Mouse (Mus musculus): Measurements from ENCODE around the gene Herpud1.

Herpud1 gene

DNA sequence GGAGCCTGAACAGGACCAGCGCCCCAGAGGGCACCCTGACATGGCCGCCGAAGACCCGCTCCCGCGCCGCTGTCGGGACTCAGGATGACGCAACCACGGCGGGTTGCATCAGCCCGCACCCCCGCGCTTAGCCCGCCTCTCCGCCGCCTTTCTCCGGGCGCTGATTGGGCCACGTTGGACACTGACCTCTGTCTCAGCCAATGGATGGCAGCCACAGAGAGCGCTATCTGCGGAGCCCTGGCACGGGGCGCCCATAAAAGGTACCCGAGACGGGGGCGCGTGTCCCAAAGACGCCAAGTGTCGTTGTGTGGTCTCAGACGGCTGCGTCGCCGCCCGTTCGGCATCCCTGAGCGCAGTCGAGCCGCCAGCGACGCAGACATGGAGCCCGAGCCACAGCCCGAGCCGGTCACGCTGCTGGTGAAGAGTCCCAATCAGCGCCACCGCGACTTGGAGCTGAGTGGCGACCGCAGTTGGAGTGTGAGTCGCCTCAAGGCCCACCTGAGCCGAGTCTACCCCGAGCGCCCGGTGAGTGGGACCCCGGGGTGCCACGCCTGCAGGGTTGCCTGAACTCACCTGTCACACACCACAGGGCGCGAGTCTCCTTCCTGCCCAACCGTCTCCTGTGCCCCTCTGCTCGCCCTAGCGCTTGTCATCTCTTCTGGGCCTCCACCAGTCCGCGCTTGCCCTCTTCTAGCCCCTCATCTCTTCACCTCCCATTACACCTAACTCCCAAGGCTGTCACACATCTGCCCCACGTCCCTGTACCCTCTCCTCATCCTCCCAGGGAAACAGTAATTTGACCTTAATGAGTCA is at the start of gene Herpud1:
TSS of gene Herpud1 (plus strand) at position 225 of the 813 bp plus-strand sequence.
- peak; percentile 97 for DNase-seq (ENCODE audit: low spot score in 2 of 2)

DNA sequence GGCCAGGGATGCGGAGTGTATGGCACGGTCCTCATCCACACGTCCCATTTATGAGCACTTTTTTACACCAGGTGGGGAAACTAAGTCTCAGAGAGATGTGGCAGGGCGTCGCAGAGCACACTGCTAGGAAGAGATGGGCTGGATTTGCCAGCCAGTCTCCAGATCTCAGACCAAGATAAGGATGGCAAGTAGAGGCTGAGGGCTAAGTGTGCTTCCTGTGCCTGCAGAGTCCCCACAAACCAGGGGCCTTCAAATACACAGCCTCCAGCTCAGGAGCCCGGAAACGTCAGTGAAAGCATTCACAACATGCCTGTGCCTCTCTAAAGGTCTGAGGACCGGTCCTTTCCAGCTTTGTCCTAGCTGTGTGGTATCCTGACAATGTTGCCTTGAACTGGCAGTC is 48.7 kb upstream of the Herpud1 start:
- no peak for DNase-seq (ENCODE audit: low spot score in 2 of 2)

DNA sequence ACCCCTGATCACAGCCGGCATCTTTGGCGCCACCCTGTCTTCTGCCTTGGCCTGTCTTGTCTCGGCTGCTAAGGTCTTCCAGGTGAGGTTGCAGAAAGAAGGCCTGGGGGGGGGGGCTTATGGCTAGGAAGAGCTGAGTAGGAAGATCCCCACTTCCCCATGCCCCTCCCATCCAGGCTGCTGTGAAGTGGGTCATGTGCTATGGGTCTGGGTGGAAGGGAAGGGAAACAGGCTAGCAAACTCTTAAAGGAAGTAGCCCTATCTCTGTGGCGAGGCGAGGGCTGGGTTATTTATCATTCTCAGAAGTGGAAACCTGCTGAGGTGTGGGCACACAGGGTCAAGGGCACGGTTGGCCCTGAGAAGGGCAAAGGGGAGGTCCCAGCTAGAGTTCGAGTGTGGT is 45.4 kb upstream of the Herpud1 start:
- no peak for DNase-seq (ENCODE audit: low spot score in 2 of 2)

DNA sequence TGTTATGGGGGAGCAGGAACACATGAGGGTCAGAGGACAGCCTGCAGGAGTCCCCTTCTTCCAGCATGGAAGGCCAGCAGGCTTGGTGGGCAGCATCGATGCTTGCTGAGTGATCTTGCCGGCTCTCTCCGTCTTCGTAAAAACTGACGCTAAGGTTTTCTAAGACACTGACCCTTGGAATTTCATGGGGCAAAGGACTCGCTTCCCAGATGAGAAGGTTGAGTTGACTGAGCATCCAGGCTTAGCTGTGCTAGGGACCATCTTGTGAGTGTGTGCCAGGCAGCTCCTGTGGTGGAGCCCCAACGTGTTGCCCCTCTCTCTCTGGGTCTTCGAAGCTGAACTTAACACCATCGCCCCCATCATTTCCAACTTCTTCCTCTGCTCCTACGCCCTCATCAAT is 43.5 kb upstream of the Herpud1 start:
- DNase-seq (ENCODE audit: low spot score in 2 of 2) = no peak

DNA sequence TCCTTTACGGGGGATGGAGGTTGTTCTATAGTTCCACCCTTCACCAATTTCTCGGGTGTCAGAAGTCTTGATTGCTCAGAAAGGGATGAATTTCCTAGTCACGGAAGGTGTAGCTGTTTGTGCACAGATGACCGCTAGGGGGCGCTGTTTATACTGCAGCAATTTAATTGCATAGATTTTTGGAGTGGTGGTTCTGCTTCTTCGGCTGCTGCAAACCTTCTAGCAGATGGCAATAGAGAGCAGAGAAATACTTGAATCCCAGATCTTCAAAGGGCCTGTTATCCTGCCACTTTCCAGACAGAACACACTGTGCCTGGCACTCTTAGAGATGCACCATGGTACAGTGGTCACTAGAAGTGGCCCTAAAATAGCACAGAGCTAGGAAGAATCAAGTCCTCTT is 42.9 kb upstream of the Herpud1 start:
- DNase-seq (ENCODE audit: low spot score in 2 of 2) = peak; percentile 67 to 73

DNA sequence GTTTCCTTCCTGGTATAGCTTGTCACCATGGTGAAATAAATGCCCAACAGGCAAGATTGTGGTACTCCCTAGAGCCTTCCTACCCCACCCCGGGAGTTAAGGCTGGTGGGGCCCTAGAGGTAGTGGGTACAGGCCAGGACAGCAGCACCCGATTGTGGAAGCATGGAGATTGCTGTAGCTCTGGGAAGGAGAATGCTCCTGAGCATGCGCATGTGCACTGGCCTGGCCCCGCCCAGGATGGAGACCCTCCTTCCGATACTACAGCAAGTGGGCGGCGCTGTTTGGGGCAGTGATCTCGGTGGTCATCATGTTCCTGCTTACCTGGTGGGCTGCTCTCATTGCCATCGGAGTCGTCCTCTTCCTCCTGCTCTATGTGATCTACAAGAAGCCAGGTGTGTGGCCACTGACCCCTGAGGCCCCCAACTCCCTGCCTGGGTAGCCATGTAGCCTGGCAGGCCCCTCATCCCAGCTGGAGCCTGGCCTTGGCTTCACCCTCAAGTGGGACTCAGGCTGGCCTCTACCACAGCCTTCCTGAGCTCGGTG is 42.4 kb upstream of the Herpud1 start:
- no peak for DNase-seq (ENCODE audit: low spot score in 2 of 2)

DNA sequence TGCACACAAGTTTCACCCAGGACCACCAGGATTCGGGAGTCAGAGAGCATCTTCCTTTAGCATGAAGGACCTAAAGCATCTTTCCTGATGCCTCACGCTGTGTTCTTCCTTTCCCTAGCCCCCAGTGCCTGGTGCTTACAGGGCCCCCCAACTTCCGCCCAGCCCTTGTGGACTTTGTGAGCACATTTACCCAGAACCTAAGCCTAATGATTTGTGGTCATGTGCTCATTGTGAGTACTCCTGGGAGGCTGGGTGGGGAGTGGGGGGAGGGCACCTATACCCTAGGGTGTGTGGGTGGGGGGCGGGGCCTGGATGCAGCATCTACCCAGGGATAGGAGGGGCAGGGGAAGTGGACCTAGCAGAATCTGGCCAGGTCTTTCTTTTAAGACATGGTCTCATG is 40.6 kb upstream of the Herpud1 start:
- no peak for DNase-seq (ENCODE audit: low spot score in 2 of 2)

DNA sequence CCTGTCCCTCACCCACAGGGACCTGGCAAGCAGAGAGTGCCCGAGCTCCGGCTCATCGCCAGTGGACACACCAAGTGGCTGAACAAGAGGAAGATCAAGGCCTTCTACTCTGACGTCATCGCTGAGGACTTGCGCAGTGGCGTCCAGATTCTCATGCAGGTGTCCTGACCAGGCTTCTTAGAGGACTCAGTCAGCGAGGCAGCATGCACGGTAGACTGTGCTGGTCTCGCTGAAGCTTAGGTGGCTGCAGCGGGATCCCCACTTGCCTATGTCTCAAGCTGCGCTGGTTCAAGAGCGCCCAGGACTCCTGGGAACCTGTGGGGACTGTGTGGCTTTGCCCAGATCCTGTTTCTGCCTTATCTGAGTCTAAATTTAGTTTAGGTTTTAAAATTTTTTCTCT is 40.0 kb upstream of the Herpud1 start:
- no peak for DNase-seq (ENCODE audit: low spot score in 2 of 2)

DNA sequence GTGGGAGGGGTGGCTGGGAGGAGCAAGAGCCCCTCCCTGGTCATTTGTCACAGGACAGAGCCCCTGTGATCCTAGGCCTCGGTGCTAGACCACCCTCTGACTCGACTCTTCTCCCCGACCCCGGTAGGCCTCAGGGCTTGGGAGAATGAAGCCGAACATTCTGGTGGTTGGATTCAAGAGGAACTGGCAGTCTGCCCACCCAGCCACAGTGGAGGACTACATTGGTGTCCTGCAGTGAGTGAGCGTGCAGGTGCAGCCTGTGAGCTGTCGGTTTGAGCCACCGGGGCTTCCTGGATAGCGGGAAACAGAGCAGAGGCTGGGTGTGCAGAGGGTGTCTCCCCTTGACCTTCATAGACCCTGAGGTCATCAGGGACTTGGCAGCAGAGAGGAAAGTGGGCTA is 37.8 kb upstream of the Herpud1 start:
- DNase-seq (ENCODE audit: low spot score in 2 of 2) = no peak

DNA sequence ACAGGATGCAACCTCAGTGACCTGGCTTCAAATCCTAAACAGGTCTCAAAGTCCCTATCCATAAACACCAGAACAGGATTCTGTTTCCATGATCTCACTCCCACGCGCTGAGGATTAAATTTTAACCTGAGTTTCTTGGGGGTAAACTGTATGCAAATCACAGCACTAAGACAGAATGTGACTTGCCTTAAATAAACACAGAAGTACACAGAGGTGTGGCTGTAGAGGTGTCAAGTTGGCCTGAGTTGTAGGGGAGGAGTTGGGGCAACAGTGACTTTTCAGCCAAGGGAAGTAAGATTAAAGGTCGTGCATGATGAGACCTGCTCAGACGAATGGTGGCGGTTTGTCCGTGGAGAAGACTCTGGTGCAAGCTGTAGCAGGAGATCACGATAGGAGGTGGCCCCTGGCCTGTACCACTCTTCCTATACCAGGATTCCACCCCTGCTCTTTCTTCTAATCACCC is 32.1 kb upstream of the Herpud1 start:
- DNase-seq (ENCODE audit: low spot score in 2 of 2) = no peak

DNA sequence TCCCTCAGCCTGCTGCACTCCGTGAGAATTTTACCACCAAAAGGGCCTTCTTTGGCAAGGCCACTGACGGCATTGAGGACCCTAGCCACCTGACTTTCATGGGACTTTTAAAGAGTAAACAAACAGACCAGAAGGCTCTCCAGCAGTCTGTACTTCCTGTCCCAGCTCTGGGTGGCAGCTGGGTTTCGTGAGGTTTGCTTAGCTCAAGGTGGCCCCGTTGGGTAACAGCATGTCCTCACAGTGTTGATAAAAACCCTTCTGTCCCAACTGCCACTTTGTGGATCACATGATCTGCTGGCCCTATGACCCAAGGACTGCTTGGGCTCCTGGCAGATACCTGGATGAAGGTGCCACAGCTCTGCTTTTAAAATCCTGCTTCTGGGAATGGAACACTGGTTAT is 31.7 kb upstream of the Herpud1 start:
- DNase-seq (ENCODE audit: low spot score in 2 of 2) = no peak

DNA sequence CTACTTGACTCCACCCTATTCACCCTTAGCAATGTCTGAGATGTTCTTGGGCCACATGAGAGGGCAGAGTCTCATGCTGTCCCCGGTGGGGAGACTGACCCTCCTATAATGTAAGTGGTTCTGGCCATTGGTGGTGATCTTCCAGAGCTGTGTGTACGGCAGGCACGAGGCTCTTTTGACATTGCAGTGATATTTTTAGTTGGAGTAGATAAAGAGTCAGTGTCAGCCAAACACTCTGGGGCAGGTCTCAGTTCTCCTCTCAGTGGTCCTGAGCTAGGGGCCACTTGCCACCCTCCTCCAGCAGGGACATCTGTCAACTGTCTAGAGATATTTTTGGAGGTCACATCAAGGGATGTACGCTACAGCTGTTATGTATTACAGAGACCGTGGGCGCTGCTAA is 29.0 kb upstream of the Herpud1 start:
- DNase-seq (ENCODE audit: low spot score in 2 of 2) = no peak

DNA sequence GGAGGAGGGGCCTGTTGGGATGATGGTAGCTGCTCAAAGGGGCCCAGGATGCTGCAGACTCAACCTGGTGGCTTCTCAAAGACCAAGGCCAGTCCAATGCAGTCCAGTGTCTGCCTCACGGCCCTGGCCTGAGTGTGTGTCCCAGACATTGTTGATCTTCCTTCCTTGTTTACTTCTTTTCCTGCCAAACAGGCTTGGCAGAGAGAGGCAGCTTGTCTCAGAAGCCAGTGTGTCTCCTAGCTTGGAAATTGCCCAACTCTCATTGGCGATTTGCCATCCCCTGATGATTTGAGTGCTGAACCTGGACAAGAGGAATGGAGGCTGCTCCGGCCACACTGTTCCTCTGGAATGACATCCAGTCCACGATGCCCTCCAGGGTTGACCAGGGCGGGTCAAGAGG is 27.7 kb upstream of the Herpud1 start:
- peak; percentile 11 to 33 for DNase-seq (ENCODE audit: low spot score in 2 of 2)

DNA sequence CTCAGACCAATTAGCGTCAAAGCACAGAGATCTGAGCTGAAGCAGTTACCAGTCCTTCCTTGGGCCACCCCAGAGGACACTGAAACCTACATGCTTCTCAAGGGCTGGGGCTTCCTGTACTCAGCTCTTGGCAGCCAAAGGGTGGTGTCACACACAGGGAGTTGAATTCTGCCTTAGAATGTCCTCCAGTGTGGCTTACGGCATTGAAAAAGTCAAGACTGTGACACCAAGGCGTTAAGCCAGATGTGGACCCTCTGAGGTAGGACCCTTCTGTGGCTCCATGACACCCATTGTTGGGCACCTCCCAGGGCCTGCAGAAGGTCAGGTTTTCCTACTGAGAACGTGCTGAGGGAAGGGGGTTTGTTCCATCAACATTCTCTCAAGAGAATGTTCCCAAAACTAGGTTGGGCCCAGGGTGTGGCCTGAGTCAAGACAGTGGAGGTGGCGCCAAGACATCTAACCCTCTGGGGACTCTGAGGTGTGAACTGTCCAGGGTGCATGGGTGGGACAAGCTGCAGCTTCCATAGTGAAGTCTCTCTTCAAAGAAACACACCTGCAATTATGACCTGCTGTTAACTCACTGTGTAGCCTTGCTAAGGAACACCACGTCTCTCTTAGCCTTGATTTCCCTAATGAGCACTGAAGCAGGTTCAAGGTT is 24.3 kb upstream of the Herpud1 start:
- DNase-seq (ENCODE audit: low spot score in 2 of 2) = no peak

DNA sequence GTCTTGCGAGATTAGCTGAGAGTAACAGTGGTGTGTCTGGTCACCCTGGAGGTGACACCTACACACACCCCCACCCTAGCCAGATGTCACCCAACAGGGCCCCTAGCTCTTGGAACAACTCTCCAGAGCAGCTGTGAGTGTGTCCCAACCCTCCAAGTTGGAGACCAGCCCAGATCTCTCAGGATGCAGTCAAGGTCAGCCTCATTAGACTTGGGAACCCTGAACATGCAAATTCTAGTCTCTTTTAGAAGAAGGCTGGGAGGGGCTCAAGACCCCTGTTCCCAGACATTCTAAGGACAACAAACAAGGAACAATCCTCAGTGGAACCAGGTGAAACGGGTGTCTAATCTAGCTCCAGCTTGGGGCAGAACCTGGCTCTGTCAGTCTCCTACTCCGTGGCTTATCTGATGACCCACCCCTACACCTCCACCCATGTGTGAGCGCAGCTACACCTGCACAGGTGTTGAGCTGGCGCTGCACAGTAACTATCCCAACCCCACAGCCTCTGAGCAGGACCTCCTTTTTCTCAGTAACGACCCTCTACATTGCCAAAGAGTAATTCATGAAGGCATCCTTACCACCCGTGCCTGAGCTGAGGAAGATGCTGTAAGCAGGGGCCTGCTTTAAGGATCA is 23.5 kb upstream of the Herpud1 start:
- no peak for DNase-seq (ENCODE audit: low spot score in 2 of 2)

DNA sequence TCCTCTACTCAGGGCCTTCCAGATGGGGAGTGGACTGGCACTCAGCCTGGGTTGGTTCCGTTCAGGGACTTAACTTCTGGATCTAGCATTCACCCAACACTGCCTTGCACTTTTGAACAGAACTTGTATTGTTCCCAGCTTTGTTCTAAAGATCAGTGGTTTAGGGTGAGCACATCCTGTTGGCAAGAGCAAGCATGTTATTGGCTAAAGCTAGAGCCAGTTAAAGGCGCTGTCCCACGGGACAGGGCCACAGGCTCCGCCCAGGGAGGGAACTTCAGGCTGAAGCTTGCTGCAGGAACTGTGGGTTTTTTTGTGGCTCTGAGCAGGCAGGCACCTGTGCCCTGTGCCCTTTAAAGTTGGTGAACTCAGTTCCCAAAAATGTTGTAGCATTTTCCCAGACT is 22.9 kb upstream of the Herpud1 start:
- no peak for DNase-seq (ENCODE audit: low spot score in 2 of 2)

DNA sequence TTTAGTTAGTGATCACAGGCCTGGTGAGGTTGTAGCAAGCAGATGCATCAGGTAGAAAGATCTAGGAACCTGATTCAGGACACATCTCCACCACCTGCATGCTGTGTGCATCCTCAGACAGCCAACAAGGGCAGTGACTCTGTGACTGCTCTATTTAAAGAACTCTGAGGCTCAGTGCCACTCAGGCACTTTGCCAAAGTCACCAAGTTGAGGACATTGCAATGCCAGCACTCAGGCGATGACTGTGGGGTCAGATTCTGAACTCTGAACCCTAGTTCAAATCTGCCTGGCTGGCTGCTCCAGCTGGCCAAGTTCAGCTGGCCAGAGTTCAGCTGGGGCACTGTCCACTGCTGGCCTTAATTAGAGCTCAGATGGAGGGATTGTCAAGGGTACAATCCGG is 22.3 kb upstream of the Herpud1 start:
- DNase-seq (ENCODE audit: low spot score in 2 of 2) = no peak

DNA sequence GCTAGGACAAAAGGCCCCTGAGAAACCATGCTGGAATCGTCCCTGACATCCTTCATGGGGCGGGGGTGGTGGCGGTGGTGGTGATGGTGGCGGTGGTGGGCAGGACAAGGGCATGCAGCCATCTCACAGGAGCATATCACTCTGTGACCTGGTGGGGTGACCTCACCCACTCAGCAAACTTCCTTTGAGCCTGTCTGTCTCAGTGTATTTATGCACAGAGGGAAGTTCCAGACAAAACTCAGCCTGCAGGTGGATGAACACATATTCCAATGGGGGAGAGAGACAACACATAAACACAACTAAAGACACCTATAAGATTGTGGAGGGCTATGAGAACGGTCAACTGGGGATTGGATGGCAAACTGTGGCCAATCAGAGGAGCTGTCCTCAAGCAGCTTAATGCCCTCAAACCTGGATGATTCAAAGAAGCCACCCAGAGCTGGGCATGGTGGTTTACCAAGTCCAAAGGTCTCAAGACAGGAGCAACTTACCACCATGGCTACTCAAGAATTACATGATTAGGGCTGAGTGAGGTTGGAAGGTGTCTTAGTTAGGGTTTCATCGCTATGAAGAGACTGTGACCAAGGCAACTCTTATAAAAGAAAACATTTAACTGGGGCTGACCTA is 21.4 kb upstream of the Herpud1 start:
- no peak for DNase-seq (ENCODE audit: low spot score in 2 of 2)

DNA sequence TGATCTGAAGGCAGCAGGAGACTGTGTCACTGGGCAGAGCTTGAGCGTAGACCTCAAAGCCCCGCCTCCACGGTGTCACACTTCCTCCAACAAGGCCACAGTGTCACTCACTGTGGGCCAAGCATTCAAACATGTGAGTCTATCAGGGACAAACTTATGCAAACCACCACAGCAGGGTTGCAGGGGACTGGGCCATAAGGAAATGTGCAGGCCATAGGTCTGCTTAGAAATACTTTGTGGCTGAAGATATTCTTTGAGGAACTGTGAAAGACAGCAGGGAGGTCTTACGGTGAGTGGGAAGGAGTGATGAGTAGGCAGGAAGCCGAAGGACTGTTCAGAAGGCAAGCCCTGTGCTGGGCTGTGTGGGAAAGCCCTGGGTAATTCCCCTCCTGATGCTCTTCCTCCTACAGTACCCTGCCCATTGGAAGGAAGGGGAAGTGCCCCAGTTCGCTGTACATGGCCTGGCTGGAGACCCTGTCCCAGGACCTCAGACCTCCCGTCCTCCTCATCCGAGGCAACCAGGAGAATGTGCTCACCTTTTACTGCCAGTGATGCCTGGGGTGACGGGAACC is 20.7 kb upstream of the Herpud1 start:
- DNase-seq (ENCODE audit: low spot score in 2 of 2) = no peak

DNA sequence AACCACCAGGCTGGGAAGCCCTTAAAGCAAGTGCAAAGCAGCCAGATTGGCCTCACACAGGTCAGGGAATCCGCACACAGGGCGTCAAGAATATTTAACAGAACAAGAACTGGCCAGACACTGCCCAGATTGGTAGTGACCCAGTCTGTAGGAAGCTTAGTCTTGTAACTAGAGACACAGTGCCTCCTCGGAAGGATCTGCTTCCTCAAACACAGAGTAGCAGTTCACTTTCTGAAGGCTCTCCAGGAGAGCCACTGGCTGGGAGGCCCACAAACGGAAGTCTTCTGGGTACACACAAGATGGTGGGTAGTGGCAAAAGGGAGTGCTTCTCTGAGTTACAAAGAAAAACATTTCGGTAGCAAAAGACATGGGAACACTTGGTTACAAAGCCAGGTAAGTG is 15.4 kb upstream of the Herpud1 start:
- DNase-seq (ENCODE audit: low spot score in 2 of 2) = no peak

DNA sequence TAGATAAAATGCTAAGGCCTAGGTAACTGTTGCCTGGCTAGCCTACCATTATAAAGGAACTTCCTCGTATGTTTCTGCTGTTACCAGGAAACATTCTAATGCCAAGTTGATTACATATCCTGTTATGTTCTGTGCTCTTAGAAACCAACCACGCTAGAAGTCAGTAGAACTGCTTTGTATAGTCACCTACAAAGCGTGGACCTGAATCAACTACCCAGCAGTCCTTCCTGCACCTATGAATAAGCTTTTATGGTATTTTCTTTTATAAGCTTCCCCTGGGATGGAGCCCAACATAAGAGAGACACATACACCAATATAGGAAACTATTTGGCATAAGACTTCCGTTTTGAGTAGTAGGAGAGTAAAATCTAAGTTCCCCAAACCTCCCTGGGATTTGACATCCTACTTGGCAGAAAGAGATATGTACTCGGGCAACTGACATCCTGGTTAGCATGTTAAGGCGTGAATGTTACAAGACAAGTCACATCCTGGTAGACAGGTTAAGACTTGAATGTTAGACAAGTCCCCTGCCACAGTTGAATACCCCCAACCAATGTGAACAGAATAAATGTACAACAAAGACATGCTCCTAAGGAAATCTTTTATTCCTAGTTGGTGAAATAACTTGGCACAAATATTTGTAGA is 13.2 kb upstream of the Herpud1 start:
- DNase-seq (ENCODE audit: low spot score in 2 of 2) = no peak

Measured in frontal cortex, postnatal 25 days (tissue).